Mouse (Mus musculus) lung, adult 2 months (tissue): Measurements from ENCODE around the gene Tmtc4.

Experiments
- CTCF ChIP-seq: fragments of 200-500 bp; IDR thresholded peaks from 2 replicates; pipeline ENCODE4 v1.5.1; 2011; ENCODE audit warnings: mild to moderate bottlenecking, low read length, control low read depth; ENCODE audit not compliant: insufficient read depth
- POLR2A ChIP-seq: fragments of 200-500 bp; IDR thresholded peaks from 2 replicates; pipeline ENCODE4 v1.6.1; 2011; ENCODE audit warnings: low read depth, mild to moderate bottlenecking, control low read depth, low read length, borderline replicate concordance; ENCODE audit errors: extremely low read depth

GRCm38 (mm10) chr14:123001391-123001790 is 17.6 kb upstream of the Tmtc4 start:
- no peak for TF ChIP-seq POLR2A
- TF ChIP-seq CTCF: no peak
